Mouse (Mus musculus): ENCODE results near the gene Pcgf3. TPM values are rescaled to one million over a fixed set of nuclear protein-coding genes. Genes with fewer than 3 reads are reported as not detected.

The Pcgf3 gene
- polyA plus RNA-seq, 1 experiment from 2014 or later = 19.5 TPM

- no peak overlapping the region for H3K9ac ChIP-seq
- ATAC-seq (ENCODE audit: insufficient number of reproducible peaks, low FRiP score, low TSS enrichment, low read depth) = no peak
- H3K27ac ChIP-seq (replicated peaks) = no peak overlapping the region
- peaks cover 13% of the 10 kb centered on the region for H3K4me1 ChIP-seq
- peaks cover 30% of the 10 kb centered on the region for H3K27me3 ChIP-seq
- no peaks in the 10 kb centered on the region for H3K36me3 ChIP-seq
- no peaks in the 10 kb centered on the region for H3K9me3 ChIP-seq (replicated peaks)
- 62% methylated on average over 1 of the region's 1 CpGs for WGBS
- H3K4me2 ChIP-seq (replicated peaks) = no peak overlapping the region
- no peak overlapping the region for H3K4me3 ChIP-seq (replicated peaks)
These were observed 93.0 kb downstream of the Pcgf3 start for GRCm38 (mm10) chr5:108554041-108554440.

Other genes with a start within 250 kb of the Pcgf3 start
- 39.5 and 41.6 TPM in 2 replicates for gene Dr1, start 192.3 kb upstream of the Pcgf3 start, polyA plus RNA-seq (2015; fragmentation: Nextera tagmentation; extraction: Ambion mirVana)
- gene Pigg, start 148.6 kb upstream of the Pcgf3 start, polyA plus RNA-seq (2015; fragmentation: Nextera tagmentation; extraction: Ambion mirVana) = 5.4 and 5.9 TPM in 2 replicates
- 0.25 and 0.29 TPM in 2 replicates for gene Gm42517, start 93.3 kb upstream of the Pcgf3 start, polyA plus RNA-seq (2015; fragmentation: Nextera tagmentation; extraction: Ambion mirVana)
- 0.15 and 0.24 TPM in 2 replicates for gene Pde6b, start 72.8 kb upstream of the Pcgf3 start, polyA plus RNA-seq (2015; fragmentation: Nextera tagmentation; extraction: Ambion mirVana)
- gene Atp5k, start 26.8 kb upstream of the Pcgf3 start, polyA plus RNA-seq (2015; fragmentation: Nextera tagmentation; extraction: Ambion mirVana) = 360 and 374 TPM in 2 replicates
- 0.65 and 1.1 TPM in 2 replicates for gene Mfsd7a, start 12.3 kb upstream of the Pcgf3 start, polyA plus RNA-seq (2015; fragmentation: Nextera tagmentation; extraction: Ambion mirVana)
- gene Cplx1, start 88.8 kb downstream of the Pcgf3 start, polyA plus RNA-seq (2015; fragmentation: Nextera tagmentation; extraction: Ambion mirVana) = 0.38 and 0.89 TPM in 2 replicates
- gene Gak, start 168.5 kb downstream of the Pcgf3 start, polyA plus RNA-seq (2015; fragmentation: Nextera tagmentation; extraction: Ambion mirVana) = 47.9 and 56.4 TPM in 2 replicates
- 27.4 and 29.4 TPM in 2 replicates for gene Tmem175, start 168.5 kb downstream of the Pcgf3 start, polyA plus RNA-seq (2015; fragmentation: Nextera tagmentation; extraction: Ambion mirVana)
- 17.3 and 18.1 TPM in 2 replicates for gene Idua, start 199.1 kb downstream of the Pcgf3 start, polyA plus RNA-seq (2015; fragmentation: Nextera tagmentation; extraction: Ambion mirVana)
- 14.6 and 17.4 TPM in 2 replicates for gene Dgkq, start 208.4 kb downstream of the Pcgf3 start, polyA plus RNA-seq (2015; fragmentation: Nextera tagmentation; extraction: Ambion mirVana)
- 0.93 and 0.96 TPM in 2 replicates for gene Slc26a1, start 214.3 kb downstream of the Pcgf3 start, polyA plus RNA-seq (2015; fragmentation: Nextera tagmentation; extraction: Ambion mirVana)
- 29.0 and 29.4 TPM in 2 replicates for gene Fgfrl1, start 231.2 kb downstream of the Pcgf3 start, polyA plus RNA-seq (2015; fragmentation: Nextera tagmentation; extraction: Ambion mirVana)